Mouse (Mus musculus) spleen, adult 2 months (tissue): ENCODE results near the gene Pon1. TPM values are rescaled to one million over a fixed set of nuclear protein-coding genes. Genes with fewer than 3 reads are reported as not detected.

ENCODE experiments used
- DNase-seq, 2 experiments: peaks; one replicate each; pipeline versions ENCODE4 v3.0.0 to v3.0.0-alpha.2; 2012 to 2021; ENCODE audit warnings: low spot score in 2 of 2, low read depth in 1 of 2
- H3K27ac ChIP-seq: fragments of 200-500 bp; 2 replicates; pipeline ENCODE4 v1.5.1; 2012; ENCODE audit warnings: low read length, inconsistent platforms; ENCODE audit not compliant: insufficient read depth
- H3K27me3 ChIP-seq: fragments of 200-500 bp; 2 replicates; pipeline ENCODE4 v1.6.1; 2012; ENCODE audit warnings: mild to moderate bottlenecking, moderate library complexity, low read length, inconsistent platforms; ENCODE audit not compliant: control insufficient read depth, insufficient read depth
- H3K36me3 ChIP-seq: fragments of 200-500 bp; 2 replicates; pipeline ENCODE4 v1.6.1; 2012; ENCODE audit warnings: mild to moderate bottlenecking, low read length, inconsistent platforms; ENCODE audit not compliant: control insufficient read depth, insufficient read depth
- H3K4me1 ChIP-seq: fragments of 200-500 bp; 2 replicates; pipeline ENCODE4 v1.6.1; 2011; ENCODE audit warnings: inconsistent platforms; ENCODE audit not compliant: control insufficient read depth, insufficient read depth, insufficient read length
- H3K4me3 ChIP-seq: fragments of 200-500 bp; 2 replicates; pipeline ENCODE4 v1.5.1; 2011; ENCODE audit warnings: mild to moderate bottlenecking, inconsistent platforms; ENCODE audit not compliant: insufficient read depth, insufficient read length; ENCODE audit errors: extremely low read depth
- CTCF ChIP-seq: fragments of 200-500 bp; IDR thresholded peaks from 2 replicates; pipeline ENCODE4 v1.5.1; 2011; ENCODE audit warnings: mild to moderate bottlenecking, inconsistent platforms; ENCODE audit not compliant: insufficient read depth, insufficient read length, insufficient replicate concordance; ENCODE audit errors: extremely low read depth
- POLR2A ChIP-seq: fragments of 200-500 bp; IDR thresholded peaks from 2 replicates; pipeline ENCODE4 v1.6.1; 2011; ENCODE audit warnings: low read depth, low read length, inconsistent platforms
- WGBS: fragments of 180-500 bp; shearing (Covaris S2); methylation state at CpG from one replicate; pipeline ENCODE4 v1.1.7; 2018; 5-methylcytosine and 5-hydroxymethylcytosine counted together
- polyA plus RNA-seq: library from polyadenylated mRNA; depleted of rRNA; stranded (reverse); fragments of >200 nt; gene quantifications from 2 replicates; pipeline ENCODE4 v1.2.3, GENCODE M21; 2012

Pon1 gene
- polyA plus RNA-seq, 1 experiment, result 0.29 TPM

GRCm38 (mm10) chr6:5179189-5179588 is 14.6 kb downstream of the Pon1 start:
- Histone ChIP-seq H3K36me3 (no peaks in the 10 kb centered on the region), H3K27me3 (no peaks in the 10 kb centered on the region; the same call in 1 of the 2 replicates), H3K4me3 (no peak overlapping the region), H3K4me1 (no peaks in the 10 kb centered on the region), H3K27ac (no peak overlapping the region)
- 89% methylated on average over 6 of the region's 6 CpGs for WGBS
- TF ChIP-seq POLR2A, result no peak
- TF ChIP-seq CTCF, result no peak
- DNase-seq, result no peak

GRCm38 (mm10) chr6:5177967-5178891 is 15.5 kb downstream of the Pon1 start:
- no peaks in the 10 kb centered on the region for H3K4me1 ChIP-seq
- no peaks in the 10 kb centered on the region; the same call in 1 of the 2 replicates for H3K27me3 ChIP-seq
- no peaks in the 10 kb centered on the region for H3K36me3 ChIP-seq
- no peak overlapping the region for H3K27ac ChIP-seq
- DNase-seq, result no peak
- TF ChIP-seq CTCF (no peak), POLR2A (no peak)
- WGBS, result 77% methylated on average over 19 of the region's 19 CpGs
- no peak overlapping the region for H3K4me3 ChIP-seq

- whole genome bisulfite sequencing, result 71% methylated on average over 10 of the region's 10 CpGs
- Histone ChIP-seq H3K27me3 (no peaks in the 10 kb centered on the region), H3K4me1 (no peaks in the 10 kb centered on the region), H3K4me3 (no peak overlapping the region), H3K27ac (no peak overlapping the region), H3K36me3 (no peaks in the 10 kb centered on the region)
- no peak for TF ChIP-seq POLR2A
- no peak for TF ChIP-seq CTCF
- no peak for DNase-seq
Measured at GRCm38 (mm10) chr6:5174179-5174812, 19.4 kb downstream of the Pon1 start.

- Histone ChIP-seq H3K4me1 (no peaks in the 10 kb centered on the region), H3K27me3 (no peaks in the 10 kb centered on the region), H3K27ac (no peak overlapping the region), H3K36me3 (no peaks in the 10 kb centered on the region), H3K4me3 (no peak overlapping the region)
- DNase-seq, result no peak
- WGBS, result 90% methylated on average over 9 of the region's 9 CpGs
- TF ChIP-seq CTCF (no peak), POLR2A (no peak)
Measured at GRCm38 (mm10) chr6:5172571-5172970, 21.2 kb downstream of the Pon1 start.

GRCm38 (mm10) chr6:5171418-5171817 is 22.3 kb downstream of the Pon1 start:
- H3K27me3 ChIP-seq, result no peaks in the 10 kb centered on the region
- no peak overlapping the region for H3K4me3 ChIP-seq
- H3K4me1 ChIP-seq, result no peaks in the 10 kb centered on the region
- H3K27ac ChIP-seq, result no peak overlapping the region
- H3K36me3 ChIP-seq, result no peaks in the 10 kb centered on the region
- no peak for TF ChIP-seq CTCF
- no peak for TF ChIP-seq POLR2A
- WGBS, result 86% methylated on average over 4 of the region's 4 CpGs
- DNase-seq, result no peak

- WGBS, result 90% methylated on average over 9 of the region's 9 CpGs
- TF ChIP-seq CTCF, result no peak
- TF ChIP-seq POLR2A, result no peak
- no peaks in the 10 kb centered on the region for H3K4me1 ChIP-seq
Measured at GRCm38 (mm10) chr6:5168158-5168557, 25.6 kb downstream of the Pon1 start.

More at GRCm38 (mm10) chr6:5168158-5168557, 25.6 kb downstream of the Pon1 start:
- Histone ChIP-seq H3K27me3 (no peaks in the 10 kb centered on the region), H3K4me3 (no peak overlapping the region), H3K27ac (no peak overlapping the region), H3K36me3 (no peaks in the 10 kb centered on the region)
- DNase-seq, result no peak
